9 mouse cellular contexts compared by ENCODE assay signal in the genomic region with DNA sequence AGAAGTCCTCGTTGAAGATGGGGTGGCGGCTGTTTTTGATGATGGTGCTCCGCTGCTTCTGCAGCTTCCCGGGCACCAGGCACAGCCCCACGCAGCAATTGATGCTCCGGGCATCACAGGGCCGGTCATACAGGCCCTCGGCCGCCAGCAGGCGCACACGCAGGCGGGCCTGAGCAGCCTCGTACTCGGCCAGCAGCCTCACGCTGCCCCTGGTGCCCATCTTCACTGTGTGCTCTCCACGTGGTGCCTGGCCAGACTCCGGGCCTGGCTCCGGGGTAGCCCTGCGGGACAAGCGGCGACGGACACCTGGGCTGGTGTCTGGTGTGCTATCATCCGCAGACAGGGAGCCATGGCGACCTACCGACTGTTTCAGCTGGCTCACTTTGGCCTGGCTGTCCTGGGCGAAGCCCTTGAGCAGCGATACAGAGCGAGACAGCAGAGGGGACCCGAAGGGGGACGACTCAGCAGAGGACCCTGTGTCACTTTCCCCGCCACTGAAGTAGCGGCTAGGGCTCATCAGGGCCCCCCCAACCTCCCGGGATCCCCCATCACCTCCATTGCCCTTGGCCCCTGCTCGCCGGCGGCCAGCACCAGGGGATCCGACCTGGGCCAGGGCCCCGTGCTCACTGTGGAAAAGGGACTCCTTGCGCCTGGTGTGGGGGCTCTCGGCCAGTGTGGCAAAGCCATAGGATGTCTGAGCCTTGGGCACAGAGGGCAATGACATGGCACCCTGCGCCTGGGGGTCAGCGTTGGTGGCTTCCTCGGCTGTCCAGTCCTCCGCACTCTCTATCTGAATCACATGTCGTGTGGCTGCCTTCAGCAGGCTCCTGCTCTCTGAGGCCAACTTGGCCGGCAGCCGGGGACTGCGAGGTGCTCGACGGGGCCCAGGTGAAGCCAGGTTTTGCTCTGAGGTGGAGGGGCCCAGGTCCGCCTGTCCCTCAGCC. TPM values are rescaled to one million over a fixed set of nuclear protein-coding genes. Genes with fewer than 3 reads are reported as not detected.
DNase-seq lines count a peak whose midpoint lies in the region; ATAC-seq and TF ChIP-seq lines count a peak whose summit lies in the region.
"Had no signal": no experiment of that assay in that cellular context is flagged by ENCODE, and none has a peak within 500 bp of the region (broad histone marks: within the 10 kb centered on the region; RNA-seq: fewer than 3 reads in every experiment).

No protein-coding gene starts in this region.

- no peak for TF ChIP-seq POLR2A in liver, adult 2 months (IDR thresholded peaks at IDR 0.05; ENCODE audit: extremely low read depth, insufficient read depth, low read length)

- no peak overlapping the region for H3K27ac ChIP-seq in liver, adult 2 months (replicated peaks; ENCODE audit: insufficient read depth, low read depth, low read length)
- H3K27ac ChIP-seq in liver, embryonic 12.5 days: no peak overlapping the region
- H3K27ac ChIP-seq in embryonic facial prominence, embryonic 12.5 days: no peak overlapping the region
- H3K27ac ChIP-seq in hindbrain, embryonic 14.5 days: no peak overlapping the region
- H3K27ac ChIP-seq in midbrain, postnatal 0 days (ENCODE audit: low read depth, low read length): no peak overlapping the region
- H3K27ac ChIP-seq: macrophage had no signal

- ATAC-seq in liver, embryonic 12.5 days: no peak
- ATAC-seq in embryonic facial prominence, embryonic 12.5 days (ENCODE audit: insufficient number of reproducible peaks, insufficient read depth, low FRiP score, low TSS enrichment): no peak
- peak; percentile 25; the same call in 1 of the 2 replicates for ATAC-seq in hindbrain, embryonic 14.5 days (ENCODE audit: low FRiP score)
- ATAC-seq in midbrain, postnatal 0 days (ENCODE audit: low FRiP score): peak; percentile 43
- ATAC-seq in megakaryocyte-erythroid progenitor cell, adult 5-6 weeks (replicated peaks; ENCODE audit: low FRiP score, low TSS enrichment, poor library complexity, severe bottlenecking): no peak

- H3K4me1 ChIP-seq in liver, adult 2 months (ENCODE audit: control insufficient read depth, insufficient read depth, low read length): no peaks in the 10 kb centered on the region
- peaks cover 24% of the 10 kb centered on the region for H3K4me1 ChIP-seq in liver, embryonic 12.5 days
- H3K4me1 ChIP-seq in embryonic facial prominence, embryonic 12.5 days: peaks cover 19% of the 10 kb centered on the region
- H3K4me1 ChIP-seq in hindbrain, embryonic 14.5 days (replicated peaks; ENCODE audit: control insufficient read depth, insufficient read depth, low read length): peaks cover 20% of the 10 kb centered on the region
- H3K4me1 ChIP-seq in midbrain, postnatal 0 days (ENCODE audit: insufficient read depth, low read length): peaks cover 22% of the 10 kb centered on the region; the same call in 1 of the 2 replicates

- no peaks in the 10 kb centered on the region for H3K36me3 ChIP-seq in liver, adult 2 months (ENCODE audit: control insufficient read depth, insufficient read depth, low read length)
- H3K36me3 ChIP-seq in liver, embryonic 12.5 days: no peaks in the 10 kb centered on the region
- no peaks in the 10 kb centered on the region for H3K36me3 ChIP-seq in embryonic facial prominence, embryonic 12.5 days
- no peaks in the 10 kb centered on the region for H3K36me3 ChIP-seq in hindbrain, embryonic 14.5 days (replicated peaks; ENCODE audit: control insufficient read depth, insufficient read depth)
- no peaks in the 10 kb centered on the region for H3K36me3 ChIP-seq in midbrain, postnatal 0 days (ENCODE audit: insufficient read depth, low read length)

- no peaks in the 10 kb centered on the region for H3K9me3 ChIP-seq in liver, embryonic 12.5 days (replicated peaks)
- no peaks in the 10 kb centered on the region for H3K9me3 ChIP-seq in embryonic facial prominence, embryonic 12.5 days
- H3K9me3 ChIP-seq in hindbrain, embryonic 14.5 days (ENCODE audit: control insufficient read depth, low read length): no peaks in the 10 kb centered on the region
- no peaks in the 10 kb centered on the region for H3K9me3 ChIP-seq in midbrain, postnatal 0 days (ENCODE audit: low read length)

- H3K4me2 ChIP-seq in liver, embryonic 12.5 days: no peak overlapping the region; the same call in 1 of the 2 replicates
- H3K4me2 ChIP-seq in embryonic facial prominence, embryonic 12.5 days (replicated peaks): peak overlapping the region; percentile 31
- peak overlapping the region; percentile 90 for H3K4me2 ChIP-seq in hindbrain, embryonic 14.5 days (replicated peaks)
- peak overlapping the region; percentile 96 for H3K4me2 ChIP-seq in midbrain, postnatal 0 days (ENCODE audit: low read depth, low read length, poor library complexity, severe bottlenecking)

- H3K27me3 ChIP-seq in liver, adult 2 months (ENCODE audit: control insufficient read depth, insufficient read depth, low read length): peaks cover 7% of the 10 kb centered on the region; the same call in 1 of the 2 replicates
- H3K27me3 ChIP-seq in liver, embryonic 12.5 days (replicated peaks): peaks cover 65% of the 10 kb centered on the region
- H3K27me3 ChIP-seq in embryonic facial prominence, embryonic 12.5 days: peaks cover 42% of the 10 kb centered on the region
- peaks cover 20% of the 10 kb centered on the region for H3K27me3 ChIP-seq in hindbrain, embryonic 14.5 days (ENCODE audit: control insufficient read depth, insufficient read depth, low read length)
- H3K27me3 ChIP-seq in midbrain, postnatal 0 days (ENCODE audit: insufficient read depth, low read length): peaks cover 7% of the 10 kb centered on the region

- H3K4me3 ChIP-seq in liver, adult 2 months (ENCODE audit: insufficient read depth, low read depth, low read length): no peak overlapping the region
- no peak overlapping the region for H3K4me3 ChIP-seq in liver, embryonic 12.5 days
- peak overlapping the region; percentile 7 for H3K4me3 ChIP-seq in embryonic facial prominence, embryonic 12.5 days
- peak overlapping the region; percentile 56 for H3K4me3 ChIP-seq in hindbrain, embryonic 14.5 days (replicated peaks; ENCODE audit: low read length)
- H3K4me3 ChIP-seq in midbrain, postnatal 0 days (ENCODE audit: low read depth, low read length): peak overlapping the region; percentile 68

- no peak overlapping the region for H3K9ac ChIP-seq in liver, adult 2 months (ENCODE audit: low read depth, low read length)
- no peak overlapping the region for H3K9ac ChIP-seq in liver, embryonic 12.5 days
- no peak overlapping the region for H3K9ac ChIP-seq in embryonic facial prominence, embryonic 12.5 days
- H3K9ac ChIP-seq in hindbrain, embryonic 14.5 days: 0 out of 2 replicates have a peak overlapping the region, but pooled peaks have one; percentile 16
- H3K9ac ChIP-seq in midbrain, postnatal 0 days (replicated peaks; ENCODE audit: low read length, poor library complexity, severe bottlenecking): peak overlapping the region; percentile 36; the same call in 1 of the 2 replicates

- WGBS in liver, adult 2 months: 26% methylated on average over 51 of the region's 51 CpGs
- 15% methylated on average over 51 of the region's 51 CpGs for WGBS in liver, embryonic 12.5 days (ENCODE audit: insufficient replicate concordance)
- 9% methylated on average over 51 of the region's 51 CpGs for WGBS in embryonic facial prominence, embryonic 12.5 days
- WGBS in hindbrain, embryonic 14.5 days: 11% methylated on average over 50 of the region's 51 CpGs
- WGBS in midbrain, postnatal 0 days: 13% methylated on average over 51 of the region's 51 CpGs

- TF ChIP-seq CTCF in liver, adult 2 months (IDR thresholded peaks at IDR 0.05; ENCODE audit: low read depth, low read length): peak; percentile 38; the same call in 1 of the 2 replicates
- peak; percentile 64 for TF ChIP-seq CTCF in midbrain, postnatal 0 days (IDR thresholded peaks at IDR 0.05)

- DNase-seq in liver, adult 2 months (ENCODE audit: extremely low read depth, low read depth, low spot score): no peak
- DNase-seq in hindbrain, embryonic 14.5 days (ENCODE audit: low spot score): peak; percentile 25
- DNase-seq in midbrain, postnatal 0 days (ENCODE audit: low spot score): peak; percentile 66
- DNase-seq in right cerebral cortex, adult 18-20 months: no peak

- no peaks in the 10 kb centered on the region for H3K79me2 ChIP-seq in liver, adult 2 months (ENCODE audit: control insufficient read depth, insufficient read depth, low read length)

RNA-seq across cellular contexts. Expression of a gene that starts 1.4 kb away (rescaled TPM):
- total RNA-seq in liver, adult 2 months (2014; rRNA removed): not detected in 2 replicates
- 0.06 and 0.10 TPM in 2 replicates for polyA plus RNA-seq in liver, adult 2 months (2012; rRNA removed)
- polyA plus RNA-seq in liver, embryonic 12.5 days (2016; fragmentation: Nextera tagmentation; extraction: Ambion mirVana): not detected in 2 replicates
- 0.03 TPM in 1 of 2 replicates, not detected in the other for polyA plus RNA-seq in embryonic facial prominence, embryonic 12.5 days (2016; fragmentation: Nextera tagmentation; extraction: Ambion mirVana)
- polyA plus RNA-seq in hindbrain, embryonic 14.5 days (2014; fragmentation: Nextera tagmentation; extraction: Ambion mirVana): 0.99 and 1.2 TPM in 2 replicates
- 43.6 and 45.2 TPM in 2 replicates for total RNA-seq in midbrain, postnatal 0 days (2014; rRNA removed)
- polyA plus RNA-seq in midbrain, postnatal 0 days (2015; fragmentation: Nextera tagmentation; extraction: Ambion mirVana): 1.7 and 1.8 TPM in 2 replicates
- total RNA-seq in megakaryocyte-erythroid progenitor cell, adult 5-6 weeks (2014; fragmentation: Nextera tagmentation): not detected in 2 replicates
- not detected in 2 replicates for total RNA-seq in megakaryocyte-erythroid progenitor cell, adult 5-6 weeks (2017)
- polyA plus RNA-seq: macrophage had no signal

RNA-seq across cellular contexts. Expression of a gene that starts 25.3 kb away (rescaled TPM):
- total RNA-seq in liver, adult 2 months (2014; rRNA removed): 0.07 and 0.09 TPM in 2 replicates
- 0.07 and 0.10 TPM in 2 replicates for polyA plus RNA-seq in liver, adult 2 months (2012; rRNA removed)
- polyA plus RNA-seq in liver, embryonic 12.5 days (2016; fragmentation: Nextera tagmentation; extraction: Ambion mirVana): 1.2 TPM in 2 replicates
- polyA plus RNA-seq in embryonic facial prominence, embryonic 12.5 days (2016; fragmentation: Nextera tagmentation; extraction: Ambion mirVana): 26.2 and 27.2 TPM in 2 replicates
- 19.8 and 20.8 TPM in 2 replicates for polyA plus RNA-seq in hindbrain, embryonic 14.5 days (2014; fragmentation: Nextera tagmentation; extraction: Ambion mirVana)
- 74.5 and 78.2 TPM in 2 replicates for total RNA-seq in midbrain, postnatal 0 days (2014; rRNA removed)
- 25.9 and 26.2 TPM in 2 replicates for polyA plus RNA-seq in midbrain, postnatal 0 days (2015; fragmentation: Nextera tagmentation; extraction: Ambion mirVana)
- total RNA-seq in megakaryocyte-erythroid progenitor cell, adult 5-6 weeks (2014; fragmentation: Nextera tagmentation): not detected in 2 replicates
- not detected in 2 replicates for total RNA-seq in megakaryocyte-erythroid progenitor cell, adult 5-6 weeks (2017)

RNA-seq across cellular contexts. Expression of a gene that starts 25.3 kb away (rescaled TPM):
- not detected in 2 replicates for total RNA-seq in liver, adult 2 months (2014; rRNA removed)
- not detected in 2 replicates for polyA plus RNA-seq in liver, adult 2 months (2012; rRNA removed)
- polyA plus RNA-seq in liver, embryonic 12.5 days (2016; fragmentation: Nextera tagmentation; extraction: Ambion mirVana): not detected in 2 replicates
- polyA plus RNA-seq in embryonic facial prominence, embryonic 12.5 days (2016; fragmentation: Nextera tagmentation; extraction: Ambion mirVana): not detected in 2 replicates
- polyA plus RNA-seq in hindbrain, embryonic 14.5 days (2014; fragmentation: Nextera tagmentation; extraction: Ambion mirVana): not detected in 2 replicates
- total RNA-seq in midbrain, postnatal 0 days (2014; rRNA removed): not detected in 2 replicates
- polyA plus RNA-seq in midbrain, postnatal 0 days (2015; fragmentation: Nextera tagmentation; extraction: Ambion mirVana): not detected in 2 replicates
- not detected in 2 replicates for total RNA-seq in megakaryocyte-erythroid progenitor cell, adult 5-6 weeks (2014; fragmentation: Nextera tagmentation)
- total RNA-seq in megakaryocyte-erythroid progenitor cell, adult 5-6 weeks (2017): not detected in 2 replicates
- total RNA-seq: adrenal gland, postnatal 36 days had no signal
- polyA plus RNA-seq: macrophage had no signal

RNA-seq across cellular contexts. Expression of a gene that starts 33.1 kb away (rescaled TPM):
- total RNA-seq in liver, adult 2 months (2014; rRNA removed): not detected in 2 replicates
- not detected in 2 replicates for polyA plus RNA-seq in liver, adult 2 months (2012; rRNA removed)
- not detected in 2 replicates for polyA plus RNA-seq in liver, embryonic 12.5 days (2016; fragmentation: Nextera tagmentation; extraction: Ambion mirVana)
- not detected in 2 replicates for polyA plus RNA-seq in embryonic facial prominence, embryonic 12.5 days (2016; fragmentation: Nextera tagmentation; extraction: Ambion mirVana)
- polyA plus RNA-seq in hindbrain, embryonic 14.5 days (2014; fragmentation: Nextera tagmentation; extraction: Ambion mirVana): 0.27 and 0.31 TPM in 2 replicates
- total RNA-seq in midbrain, postnatal 0 days (2014; rRNA removed): 2.3 TPM in 1 of 2 replicates, not detected in the other
- 1.6 and 2.1 TPM in 2 replicates for polyA plus RNA-seq in midbrain, postnatal 0 days (2015; fragmentation: Nextera tagmentation; extraction: Ambion mirVana)
- not detected in 2 replicates for total RNA-seq in megakaryocyte-erythroid progenitor cell, adult 5-6 weeks (2014; fragmentation: Nextera tagmentation)
- not detected in 2 replicates for total RNA-seq in megakaryocyte-erythroid progenitor cell, adult 5-6 weeks (2017)
- total RNA-seq: adrenal gland, postnatal 36 days had no signal
- polyA plus RNA-seq: macrophage had no signal

RNA-seq across cellular contexts. Expression of a gene that starts 51.9 kb away (rescaled TPM):
- total RNA-seq in liver, adult 2 months (2014; rRNA removed): 0.60 TPM in 1 of 2 replicates, not detected in the other
- not detected in 2 replicates for polyA plus RNA-seq in liver, adult 2 months (2012; rRNA removed)
- 0.32 and 0.54 TPM in 2 replicates for polyA plus RNA-seq in liver, embryonic 12.5 days (2016; fragmentation: Nextera tagmentation; extraction: Ambion mirVana)
- polyA plus RNA-seq in embryonic facial prominence, embryonic 12.5 days (2016; fragmentation: Nextera tagmentation; extraction: Ambion mirVana): 6.7 and 8.4 TPM in 2 replicates
- 0.68 and 1.2 TPM in 2 replicates for polyA plus RNA-seq in hindbrain, embryonic 14.5 days (2014; fragmentation: Nextera tagmentation; extraction: Ambion mirVana)
- 1.7 and 1.9 TPM in 2 replicates for total RNA-seq in midbrain, postnatal 0 days (2014; rRNA removed)
- polyA plus RNA-seq in midbrain, postnatal 0 days (2015; fragmentation: Nextera tagmentation; extraction: Ambion mirVana): 1.3 and 1.6 TPM in 2 replicates
- total RNA-seq in megakaryocyte-erythroid progenitor cell, adult 5-6 weeks (2014; fragmentation: Nextera tagmentation): not detected in 2 replicates
- total RNA-seq in megakaryocyte-erythroid progenitor cell, adult 5-6 weeks (2017): not detected in 2 replicates
- total RNA-seq: adrenal gland, postnatal 36 days had no signal
- polyA plus RNA-seq: macrophage had no signal

Comparison
In these comparisons a context has a peak if more than half of its experiments do, and no peak if none do; other contexts are left out.
1. DNase-seq: peak in hindbrain, embryonic 14.5 days (single experiment) and midbrain, postnatal 0 days (single experiment); none in liver, adult 2 months (single experiment) and right cerebral cortex, adult 18-20 months (single experiment).
2. H3K4me3 ChIP-seq: peak in embryonic facial prominence, embryonic 12.5 days (single experiment), hindbrain, embryonic 14.5 days (single experiment) and midbrain, postnatal 0 days (single experiment); none in liver, adult 2 months (single experiment) and liver, embryonic 12.5 days (single experiment).
3. H3K9ac ChIP-seq: peak in hindbrain, embryonic 14.5 days (single experiment) and midbrain, postnatal 0 days (single experiment); none in liver, adult 2 months (single experiment), liver, embryonic 12.5 days (single experiment) and embryonic facial prominence, embryonic 12.5 days (single experiment).
4. ATAC-seq: peak in hindbrain, embryonic 14.5 days (single experiment) and midbrain, postnatal 0 days (single experiment); none in liver, embryonic 12.5 days (single experiment), embryonic facial prominence, embryonic 12.5 days (single experiment) and megakaryocyte-erythroid progenitor cell, adult 5-6 weeks (single experiment).